Mouse (Mus musculus) hindbrain, embryonic 10.5 days (tissue): ENCODE results near the gene Ahcyl2. TPM values are rescaled to one million over a fixed set of nuclear protein-coding genes. Genes with fewer than 3 reads are reported as not detected.

Experiments
- DNase-seq: peaks from one replicate; pipeline ENCODE4 v3.0.0-alpha.2; 2017; ENCODE audit warnings: low spot score
- H3K27ac ChIP-seq: fragments of 300-500 bp; sonication (generic); 2 replicates; pipeline ENCODE4 v1.5.1; 2016; ENCODE audit warnings: mild to moderate bottlenecking, moderate library complexity
- H3K27me3 ChIP-seq: fragments of 300-500 bp; sonication (generic); 2 replicates; pipeline ENCODE4 v1.6.1; 2016; ENCODE audit warnings: mild to moderate bottlenecking; ENCODE audit not compliant: poor library complexity, insufficient read depth, severe bottlenecking
- H3K36me3 ChIP-seq: fragments of 300-500 bp; sonication (generic); 2 replicates; pipeline ENCODE4 v1.6.1; 2016; ENCODE audit warnings: mild to moderate bottlenecking, moderate library complexity
- H3K4me1 ChIP-seq: fragments of 300-500 bp; sonication (generic); replicated peaks from 2 replicates; pipeline ENCODE4 v1.6.1; 2016; ENCODE audit warnings: mild to moderate bottlenecking
- H3K4me3 ChIP-seq: fragments of 300-500 bp; sonication (generic); 2 replicates; pipeline ENCODE4 v1.5.1; 2016; ENCODE audit warnings: mild to moderate bottlenecking, moderate library complexity
- H3K9me3 ChIP-seq: fragments of 300-500 bp; sonication (generic); 2 replicates; pipeline ENCODE4 v1.6.1; 2016; ENCODE audit warnings: mild to moderate bottlenecking, moderate library complexity
- WGBS: fragments of 180-500 bp; shearing (Covaris S2); methylation state at CpG from one replicate; pipeline ENCODE4 v1.1.7; 2016; 5-methylcytosine and 5-hydroxymethylcytosine counted together
- polyA plus RNA-seq: library from polyadenylated mRNA; unstranded; fragments of >200 nt; fragmentation: Nextera tagmentation; extraction: Ambion mirVana; gene quantifications from 2 replicates; pipeline ENCODE4 v1.2.1, GENCODE M21; 2016

Gene Ahcyl2
- polyA plus RNA-seq, 1 experiment from 2014 or later = 13.0 TPM

DNA sequence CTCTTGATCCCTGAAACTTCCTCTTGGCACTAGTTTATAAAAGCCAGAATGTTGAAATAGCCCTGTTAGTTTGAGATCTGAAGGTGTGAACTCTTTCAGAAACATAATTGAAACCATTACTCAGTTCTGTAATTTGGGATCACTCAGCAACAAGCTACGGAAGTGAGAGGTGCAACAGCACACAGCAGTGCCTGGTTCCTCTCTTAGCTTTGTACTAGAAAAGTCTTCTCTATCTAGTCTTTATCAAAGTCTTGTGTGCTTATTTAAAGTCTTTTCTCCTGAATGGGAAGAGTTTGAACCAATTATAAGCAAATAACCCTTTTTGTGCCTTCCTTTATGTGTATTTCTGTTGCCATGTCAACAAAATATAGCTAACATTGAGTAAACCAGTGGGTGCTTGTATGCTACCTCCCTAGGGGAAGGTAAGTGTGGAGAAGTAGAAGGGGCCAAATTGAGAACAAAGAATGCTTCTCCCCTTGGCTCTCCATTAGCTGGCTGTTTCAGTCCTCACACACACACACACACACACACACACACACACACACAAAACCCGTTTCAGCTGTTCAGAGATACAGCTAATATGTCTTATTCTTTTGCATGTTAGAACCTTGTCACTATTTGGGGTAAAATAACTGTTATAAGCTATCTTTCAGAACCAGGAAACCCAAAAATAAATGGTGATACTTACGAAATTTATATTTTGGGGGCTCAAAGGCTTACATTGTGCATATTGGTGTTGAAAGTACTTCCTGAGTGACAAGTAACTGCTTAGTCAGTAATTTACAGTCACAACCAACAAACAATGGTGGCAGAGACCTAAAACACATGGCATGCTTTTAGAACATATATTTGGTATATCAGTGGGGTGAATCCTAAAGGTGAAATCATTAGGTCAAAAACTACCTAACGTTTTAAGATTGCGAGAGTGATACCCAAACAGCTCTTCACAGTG is 59.8 kb downstream of the Ahcyl2 start:
- no peak for DNase-seq
- 86% methylated on average over 5 of the region's 5 CpGs for WGBS
- Histone ChIP-seq H3K27me3 (no peaks in the 10 kb centered on the region), H3K4me3 (no peak overlapping the region), H3K36me3 (no peaks in the 10 kb centered on the region), H3K9me3 (no peaks in the 10 kb centered on the region), H3K4me1 (no peaks in the 10 kb centered on the region), H3K27ac (no peak overlapping the region)

DNA sequence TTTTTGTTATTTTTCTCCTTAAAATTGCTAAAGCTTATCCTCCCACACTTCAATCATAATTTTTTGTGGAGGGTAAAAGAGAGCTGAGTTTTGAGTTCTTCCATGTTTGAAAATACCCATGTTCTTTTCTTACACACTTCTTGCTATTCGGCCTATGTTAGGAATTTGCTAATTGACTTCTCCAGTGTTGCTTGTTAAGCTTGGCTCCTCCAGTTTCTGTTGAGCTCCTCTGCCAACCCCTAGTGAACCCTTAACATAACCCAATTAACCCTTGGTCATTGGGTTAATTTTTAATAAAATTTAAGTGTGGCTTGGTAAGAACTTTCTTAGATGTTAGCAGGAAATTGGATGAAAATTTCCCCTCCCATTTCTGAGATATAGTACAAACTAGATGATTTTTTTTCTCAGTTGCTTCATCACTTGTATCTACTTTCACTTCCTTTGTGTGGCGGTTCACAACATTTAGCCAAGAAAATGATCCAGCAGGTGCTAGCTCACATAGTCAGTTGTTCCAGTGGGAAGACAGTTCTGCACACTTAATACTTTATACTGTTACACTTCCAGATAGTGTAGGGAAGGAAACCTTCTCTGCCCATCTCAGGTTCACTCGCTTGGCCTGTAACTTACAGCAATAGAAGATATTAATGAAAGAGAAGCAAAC is 60.9 kb downstream of the Ahcyl2 start:
- Histone ChIP-seq H3K27ac (no peak overlapping the region), H3K4me3 (no peak overlapping the region), H3K27me3 (no peaks in the 10 kb centered on the region), H3K36me3 (no peaks in the 10 kb centered on the region), H3K9me3 (no peaks in the 10 kb centered on the region), H3K4me1 (no peaks in the 10 kb centered on the region)
- DNase-seq = no peak
- WGBS = 86% methylated on average over 3 of the region's 3 CpGs

DNA sequence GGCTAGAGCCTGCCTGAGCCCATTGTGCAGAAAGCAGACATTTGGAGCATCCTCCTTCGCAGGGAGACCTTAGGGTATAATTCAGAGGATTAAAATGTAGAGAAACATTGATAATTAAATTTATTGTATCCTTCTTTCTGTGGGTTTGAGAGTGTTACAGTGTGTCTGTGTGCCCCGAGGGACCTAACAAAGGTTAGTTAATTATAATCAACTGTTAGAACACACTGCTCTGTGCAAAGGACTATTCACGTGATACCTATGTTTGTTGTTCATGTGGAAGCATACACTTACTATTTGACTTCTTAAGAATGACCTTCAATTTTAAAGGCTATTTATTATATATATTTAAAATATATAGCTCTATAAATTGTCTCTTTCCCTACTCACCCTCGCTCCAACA is 64.5 kb downstream of the Ahcyl2 start:
- Histone ChIP-seq H3K36me3 (no peaks in the 10 kb centered on the region), H3K4me1 (no peaks in the 10 kb centered on the region), H3K27me3 (no peaks in the 10 kb centered on the region), H3K4me3 (no peak overlapping the region), H3K9me3 (no peaks in the 10 kb centered on the region), H3K27ac (no peak overlapping the region)
- 84% methylated on average over 4 of the region's 4 CpGs for WGBS
- DNase-seq = no peak

DNA sequence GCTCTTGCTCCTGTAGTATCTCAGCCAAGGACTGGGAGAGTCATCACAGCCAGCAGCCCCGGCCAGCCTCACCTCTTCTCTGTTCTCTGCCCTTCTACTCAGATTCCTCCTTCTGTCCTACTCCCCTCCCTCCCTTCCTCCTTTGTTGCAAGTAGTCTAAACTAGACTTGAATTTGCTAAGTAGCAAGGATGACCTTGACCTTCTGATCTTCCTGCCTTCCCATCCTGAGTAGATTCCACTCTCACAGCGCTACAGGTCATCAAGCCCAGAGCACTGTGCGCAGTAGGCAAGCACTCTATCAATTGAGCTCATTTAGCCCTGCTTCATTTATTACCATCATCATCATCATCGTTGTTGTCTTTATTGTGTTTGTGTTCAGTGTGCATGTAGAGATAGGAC is 65.3 kb downstream of the Ahcyl2 start:
- Histone ChIP-seq H3K36me3 (no peaks in the 10 kb centered on the region), H3K27me3 (no peaks in the 10 kb centered on the region), H3K27ac (no peak overlapping the region), H3K9me3 (no peaks in the 10 kb centered on the region), H3K4me3 (no peak overlapping the region), H3K4me1 (no peaks in the 10 kb centered on the region)
- WGBS = 89% methylated on average over 4 of the region's 4 CpGs
- DNase-seq = no peak

DNA sequence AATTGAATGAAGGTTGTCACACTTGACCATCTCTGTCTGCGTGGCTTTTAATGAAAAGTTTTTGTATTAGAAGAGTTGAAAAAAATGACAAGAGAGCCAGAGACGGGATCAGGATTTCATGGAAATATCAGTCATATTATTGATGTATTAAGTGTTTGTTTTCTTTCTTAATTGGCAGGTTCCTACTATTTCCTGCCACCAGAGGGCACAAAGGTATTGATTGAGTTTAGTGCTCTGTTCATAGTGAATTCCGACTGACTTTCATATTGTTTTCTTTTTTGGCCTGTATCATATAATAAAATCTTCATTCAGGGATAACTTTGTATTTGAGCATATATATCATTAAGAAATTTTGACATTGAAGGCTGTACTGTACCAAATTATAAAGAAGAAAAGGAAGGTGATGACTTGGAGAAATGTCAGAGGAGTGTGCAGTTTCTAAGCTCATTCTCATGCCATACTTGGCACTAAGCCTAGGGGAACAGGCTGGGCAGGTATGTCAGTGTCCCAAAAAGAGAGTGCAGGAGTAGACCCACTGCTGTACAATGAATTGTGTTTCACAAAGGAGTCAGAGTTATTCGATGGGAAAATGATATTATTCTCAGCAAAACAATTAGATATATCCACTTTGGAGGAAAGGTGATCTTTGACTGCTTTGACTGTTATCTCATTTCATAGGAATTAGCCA is 65.9 kb downstream of the Ahcyl2 start:
- H3K9me3 ChIP-seq = no peaks in the 10 kb centered on the region

DNA sequence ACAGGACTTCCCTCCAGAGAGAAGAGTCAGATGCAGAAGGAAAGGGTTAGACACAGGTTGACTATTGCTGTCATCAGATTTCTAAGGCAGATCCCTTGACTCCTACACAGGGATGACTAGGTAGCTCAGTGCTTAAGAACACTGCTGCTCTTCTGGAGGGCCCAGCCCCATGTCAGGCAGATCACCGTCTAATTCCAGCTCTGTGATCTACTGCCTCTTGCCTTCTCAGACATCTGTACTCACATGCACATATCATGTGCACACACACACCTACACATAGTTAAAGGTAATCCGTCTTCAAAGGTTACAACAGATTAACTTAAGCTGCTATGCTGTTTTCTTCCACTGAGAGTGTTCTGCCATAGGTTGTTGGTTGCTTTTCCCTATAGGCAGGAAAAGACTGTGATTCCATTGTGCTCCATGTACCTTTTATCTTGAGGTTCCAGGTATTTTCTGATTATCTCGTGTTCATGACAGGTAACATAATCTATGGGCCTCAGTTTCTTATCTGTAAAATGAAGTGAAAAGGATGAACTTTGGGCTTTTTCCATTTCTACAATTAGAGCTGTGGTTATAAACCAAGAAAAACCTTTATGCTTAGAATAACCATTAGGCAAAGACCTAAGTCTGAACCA is 67.8 kb downstream of the Ahcyl2 start:
- Histone ChIP-seq H3K4me1 (no peaks in the 10 kb centered on the region), H3K27me3 (no peaks in the 10 kb centered on the region), H3K9me3 (no peaks in the 10 kb centered on the region), H3K27ac (no peak overlapping the region), H3K36me3 (no peaks in the 10 kb centered on the region), H3K4me3 (no peak overlapping the region)
- 86% methylated on average over 3 of the region's 3 CpGs for WGBS
- DNase-seq = no peak

More for the DNA sequence above, 65.9 kb downstream of the Ahcyl2 start:
- 74% methylated on average over 4 of the region's 4 CpGs for WGBS
- DNase-seq = no peak
- no peaks in the 10 kb centered on the region for H3K4me1 ChIP-seq
- H3K27ac ChIP-seq = no peak overlapping the region
- no peaks in the 10 kb centered on the region for H3K36me3 ChIP-seq
- H3K4me3 ChIP-seq = no peak overlapping the region
- no peaks in the 10 kb centered on the region for H3K27me3 ChIP-seq

DNA sequence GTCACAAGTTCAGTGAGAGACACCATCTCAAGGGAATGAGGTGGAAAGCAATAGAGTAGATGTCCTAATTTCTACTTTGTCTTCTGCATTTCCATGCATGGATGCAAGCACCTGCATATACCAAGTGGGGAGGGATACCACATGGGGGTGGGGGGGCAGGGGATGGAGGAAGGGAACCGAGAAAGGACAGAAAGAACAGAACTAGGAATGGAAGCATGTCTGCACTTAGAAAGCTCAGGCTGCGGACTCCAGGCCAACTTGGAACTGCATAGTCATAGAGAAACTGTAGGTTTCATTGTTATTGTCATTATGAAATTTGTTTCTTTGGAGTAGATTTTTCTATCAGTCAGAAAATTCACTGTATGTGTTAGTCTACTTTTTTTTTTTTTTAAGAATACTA is 69.8 kb downstream of the Ahcyl2 start:
- Histone ChIP-seq H3K27ac (no peak overlapping the region), H3K4me1 (no peaks in the 10 kb centered on the region)
- WGBS = 95% methylated on average over 2 of the region's 2 CpGs

DNA sequence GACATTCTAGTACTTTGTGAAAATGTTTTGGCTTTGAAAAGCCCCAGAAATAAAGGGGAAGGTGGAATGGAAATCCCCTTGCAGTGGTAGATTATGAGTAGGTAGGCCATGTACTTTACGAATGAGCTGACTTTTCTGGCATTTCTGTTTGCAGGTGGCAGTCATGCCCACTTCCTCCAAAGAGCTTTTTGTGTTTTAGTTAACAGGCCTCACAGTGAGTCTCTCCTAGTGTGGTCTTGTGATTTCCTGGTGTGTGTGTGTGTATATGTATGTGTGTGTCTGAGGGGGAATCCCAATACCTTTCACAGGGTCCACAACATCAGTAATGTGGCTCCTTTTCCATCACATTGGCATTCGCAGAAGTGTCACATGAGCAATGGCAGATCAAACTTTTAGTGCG is 70.7 kb downstream of the Ahcyl2 start:
- H3K4me1 ChIP-seq = no peaks in the 10 kb centered on the region
- DNase-seq = no peak
- no peaks in the 10 kb centered on the region for H3K27me3 ChIP-seq
- H3K36me3 ChIP-seq = no peaks in the 10 kb centered on the region
- H3K9me3 ChIP-seq = no peaks in the 10 kb centered on the region
- WGBS = 90% methylated on average over 3 of the region's 3 CpGs
- H3K27ac ChIP-seq = no peak overlapping the region
- H3K4me3 ChIP-seq = no peak overlapping the region

More for the DNA sequence above, 69.8 kb downstream of the Ahcyl2 start:
- no peak for DNase-seq
- no peaks in the 10 kb centered on the region for H3K9me3 ChIP-seq
- no peaks in the 10 kb centered on the region for H3K36me3 ChIP-seq
- H3K4me3 ChIP-seq = no peak overlapping the region
- H3K27me3 ChIP-seq = no peaks in the 10 kb centered on the region

DNA sequence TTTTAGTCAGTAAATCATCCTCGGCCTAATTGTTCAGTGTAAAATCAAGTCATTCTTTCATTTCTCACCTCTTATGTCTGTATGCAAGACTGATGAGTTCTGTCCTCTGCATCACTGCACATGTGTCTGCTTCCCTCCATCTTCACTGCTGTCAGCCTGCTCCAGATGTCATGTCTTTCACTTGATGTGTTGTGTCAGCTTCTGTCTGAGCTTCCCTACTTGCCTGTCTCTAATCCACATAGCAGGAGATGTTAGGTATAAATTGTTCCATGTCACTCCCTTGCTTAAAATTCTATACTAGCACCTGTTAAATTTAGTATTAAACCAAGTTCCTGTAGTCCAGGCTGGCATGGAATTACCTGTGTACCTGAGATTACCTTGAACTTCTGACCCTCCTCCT is 72.2 kb downstream of the Ahcyl2 start:
- no peak for DNase-seq
- H3K27me3 ChIP-seq = no peaks in the 10 kb centered on the region
- 92% methylated on average over 1 of the region's 1 CpGs for WGBS
- H3K9me3 ChIP-seq = no peaks in the 10 kb centered on the region
- H3K4me1 ChIP-seq = no peaks in the 10 kb centered on the region
- H3K4me3 ChIP-seq = no peak overlapping the region
- no peaks in the 10 kb centered on the region for H3K36me3 ChIP-seq
- H3K27ac ChIP-seq = no peak overlapping the region

DNA sequence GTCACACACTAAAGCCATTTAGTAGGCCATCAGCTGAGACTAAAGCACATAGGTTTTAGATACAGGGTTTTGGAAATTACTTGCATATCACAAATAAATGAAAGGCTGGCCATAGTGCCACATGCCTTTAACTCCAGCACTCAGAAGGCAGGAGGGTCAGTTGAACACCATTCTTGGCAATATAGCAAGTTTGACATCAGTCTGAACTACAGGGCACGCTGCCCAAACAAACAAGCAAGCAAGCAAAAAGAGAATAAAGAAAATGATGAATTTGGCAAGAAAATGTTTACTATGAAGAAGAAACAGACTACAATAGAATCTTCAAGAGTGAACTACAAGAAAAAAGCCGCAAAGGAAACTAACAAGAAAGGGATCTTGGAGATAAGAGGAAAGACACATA is 73.7 kb downstream of the Ahcyl2 start:
- H3K4me3 ChIP-seq = no peak overlapping the region
- no peak for DNase-seq
- no peaks in the 10 kb centered on the region for H3K9me3 ChIP-seq
- H3K36me3 ChIP-seq = no peaks in the 10 kb centered on the region
- WGBS = 89% methylated on average over 2 of the region's 2 CpGs
- no peak overlapping the region for H3K27ac ChIP-seq
- H3K4me1 ChIP-seq = no peaks in the 10 kb centered on the region
- H3K27me3 ChIP-seq = no peaks in the 10 kb centered on the region

DNA sequence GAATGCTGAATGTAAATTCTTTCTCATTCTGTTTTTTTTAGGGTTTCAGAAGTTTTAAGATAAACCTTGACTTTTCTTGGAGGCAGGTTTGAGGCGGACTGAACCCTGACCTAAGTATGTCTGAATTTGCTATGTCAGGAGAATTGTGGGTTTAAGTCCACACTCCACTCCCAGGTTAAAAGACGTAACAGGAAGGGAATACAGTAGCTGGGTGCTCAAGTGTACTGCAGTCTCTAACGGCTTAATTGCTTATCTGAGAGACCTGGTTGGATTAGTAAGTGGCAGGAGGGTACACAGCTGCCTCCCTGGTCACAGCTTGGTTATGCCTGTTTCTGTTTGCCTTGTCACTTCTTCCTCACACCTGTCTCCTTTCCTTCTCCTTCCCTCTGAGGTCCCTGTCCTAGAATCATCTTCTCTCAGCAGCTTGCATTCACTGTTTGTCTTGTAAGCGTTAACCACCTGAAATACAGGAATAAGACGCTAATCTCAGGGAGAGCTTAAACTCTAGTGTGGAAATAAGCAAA is 79.9 kb downstream of the Ahcyl2 start:
- WGBS = 86% methylated on average over 5 of the region's 5 CpGs
- DNase-seq = no peak
- no peak overlapping the region for H3K27ac ChIP-seq
- no peak overlapping the region for H3K4me3 ChIP-seq
- H3K4me1 ChIP-seq = no peaks in the 10 kb centered on the region
- no peaks in the 10 kb centered on the region for H3K9me3 ChIP-seq
- H3K36me3 ChIP-seq = no peaks in the 10 kb centered on the region
- H3K27me3 ChIP-seq = no peaks in the 10 kb centered on the region

DNA sequence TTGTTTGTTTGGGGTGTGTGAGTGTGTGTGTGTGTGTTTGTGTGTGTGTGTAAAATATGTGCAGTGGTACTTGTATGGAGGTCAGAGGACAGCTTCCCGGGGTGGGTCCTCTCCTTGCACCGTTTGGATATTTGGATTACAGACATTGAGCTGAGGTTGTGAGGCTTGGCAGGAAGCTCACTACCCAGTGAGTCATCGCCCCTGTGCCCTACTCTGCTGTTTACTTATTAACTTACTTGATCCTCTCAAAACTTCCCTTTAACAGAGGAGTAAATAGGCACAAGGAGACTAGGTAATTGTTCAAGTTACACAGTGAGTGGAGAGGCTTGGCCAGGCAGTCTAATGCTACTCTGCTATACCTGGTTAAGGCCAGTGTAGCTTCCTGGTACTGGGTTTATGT is 81.0 kb downstream of the Ahcyl2 start:
- WGBS = 84% methylated on average over 3 of the region's 3 CpGs
- Histone ChIP-seq H3K9me3 (no peaks in the 10 kb centered on the region), H3K4me3 (no peak overlapping the region), H3K27me3 (no peaks in the 10 kb centered on the region), H3K4me1 (peaks cover 8% of the 10 kb centered on the region), H3K27ac (no peak overlapping the region), H3K36me3 (no peaks in the 10 kb centered on the region)
- DNase-seq = no peak
